Mouse (Mus musculus) megakaryocyte, embryonic 14.5 days (primary cell): ENCODE data around the gene Atg2a.

Experiments used
- FLI1 ChIP-seq: IDR thresholded peaks from 2 replicates; pipeline ENCODE4 v1.6.1; 2012; ENCODE audit warnings: low read length, inconsistent platforms, mixed read lengths
- GATA1 ChIP-seq: IDR thresholded peaks from 3 replicates; pipeline ENCODE4 v1.6.1; 2012; ENCODE audit warnings: mixed read lengths, low read length, inconsistent platforms, borderline replicate concordance

DNA sequence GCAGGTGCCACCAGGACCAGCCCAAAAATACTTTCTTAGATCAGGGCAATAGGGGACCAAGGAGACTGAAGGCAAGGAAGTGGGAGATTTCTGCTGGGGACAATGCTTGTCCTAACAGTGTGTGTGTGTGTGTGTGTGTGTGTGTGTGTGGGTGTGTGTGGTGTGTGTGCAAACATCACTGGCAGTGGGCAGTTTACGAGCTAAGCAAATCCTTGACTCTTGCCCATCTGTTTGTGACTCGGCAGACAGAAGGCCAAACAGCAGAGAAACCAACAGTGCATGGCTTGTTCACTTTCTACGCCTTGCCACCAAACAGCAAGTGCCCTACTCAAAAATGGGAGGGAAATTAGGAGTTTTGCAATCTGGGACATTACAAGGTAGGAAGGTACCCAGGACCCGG lies 32.1 kb downstream of the Atg2a start:
- no peak for TF ChIP-seq GATA1
- no peak for TF ChIP-seq FLI1
